28 mouse cellular contexts compared by ENCODE assay signal in the genomic region with DNA sequence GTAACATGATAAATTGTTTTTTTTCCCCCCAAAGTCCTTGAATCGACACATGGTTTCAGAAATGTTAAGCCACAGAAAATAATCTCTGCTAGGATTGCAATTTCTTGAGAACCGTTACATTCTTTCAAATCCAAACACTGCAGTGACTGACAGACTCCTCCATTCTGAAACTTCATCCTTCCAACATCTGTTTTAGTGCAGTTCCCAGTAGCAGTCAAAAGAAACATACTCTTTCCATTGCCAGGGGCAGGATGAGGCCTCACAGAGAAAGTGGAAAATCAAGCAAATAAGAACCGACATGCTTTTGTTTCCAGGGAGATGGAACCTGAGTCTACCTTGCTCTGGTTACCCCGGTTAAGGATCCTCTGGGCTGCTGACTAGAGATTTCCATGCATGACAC.
DNase-seq lines count a peak whose midpoint lies in the region; ATAC-seq and TF ChIP-seq lines count a peak whose summit lies in the region.
"Had no signal": no experiment of that assay in that cellular context is flagged by ENCODE, and none has a peak within 500 bp of the region (broad histone marks: within the 10 kb centered on the region; RNA-seq: fewer than 3 reads in every experiment).

No protein-coding gene starts in this region.

- H3K27ac ChIP-seq in limb, embryonic 13.5 days: 0 out of 2 replicates have a peak overlapping the region, but pooled peaks have one; percentile 39
- no peak overlapping the region for H3K27ac ChIP-seq in limb, embryonic 10.5 days
- H3K27ac ChIP-seq in embryonic facial prominence, embryonic 13.5 days: peak overlapping the region; percentile 82
- peak overlapping the region; percentile 44; the same call in 1 of the 2 replicates for H3K27ac ChIP-seq in limb, embryonic 14.5 days (replicated peaks; ENCODE audit: low read depth, low read length)
- no peak overlapping the region for H3K27ac ChIP-seq in hindbrain, embryonic 11.5 days (ENCODE audit: low read depth, low read length)
- H3K27ac ChIP-seq: hindbrain, embryonic 12.5 days; hindbrain, postnatal 0 days; intestine, embryonic 15.5 days; liver, embryonic 15.5 days; midbrain, embryonic 12.5 days; neural tube, embryonic 13.5 days had no signal

- H3K4me2 ChIP-seq in limb, embryonic 13.5 days (replicated peaks): no peak overlapping the region
- H3K4me2 ChIP-seq in embryonic facial prominence, embryonic 13.5 days: no peak overlapping the region; the same call in 1 of the 2 replicates
- no peak overlapping the region for H3K4me2 ChIP-seq in limb, embryonic 14.5 days (replicated peaks; ENCODE audit: low read depth, low read length, severe bottlenecking)
- no peak overlapping the region for H3K4me2 ChIP-seq in hindbrain, embryonic 11.5 days (replicated peaks; ENCODE audit: low read depth, low read length)
- H3K4me2 ChIP-seq: hindbrain, embryonic 12.5 days; intestine, embryonic 15.5 days; liver, embryonic 15.5 days; lung, embryonic 14.5 days; midbrain, embryonic 12.5 days; neural tube, embryonic 13.5 days had no signal

- H3K9ac ChIP-seq in limb, embryonic 13.5 days: no peak overlapping the region
- H3K9ac ChIP-seq in embryonic facial prominence, embryonic 13.5 days: no peak overlapping the region
- H3K9ac ChIP-seq in limb, embryonic 14.5 days (ENCODE audit: low read depth, low read length, severe bottlenecking): no peak overlapping the region
- H3K9ac ChIP-seq in hindbrain, embryonic 11.5 days (ENCODE audit: low read depth, low read length): no peak overlapping the region
- H3K9ac ChIP-seq: hindbrain, embryonic 12.5 days; intestine, embryonic 15.5 days; liver, embryonic 15.5 days; lung, embryonic 14.5 days; midbrain, embryonic 12.5 days; neural tube, embryonic 13.5 days had no signal

- H3K4me3 ChIP-seq in limb, embryonic 13.5 days: no peak overlapping the region
- no peak overlapping the region for H3K4me3 ChIP-seq in limb, embryonic 10.5 days
- no peak overlapping the region for H3K4me3 ChIP-seq in embryonic facial prominence, embryonic 13.5 days
- H3K4me3 ChIP-seq in limb, embryonic 14.5 days (replicated peaks; ENCODE audit: low read length): no peak overlapping the region
- H3K4me3 ChIP-seq in hindbrain, embryonic 11.5 days (ENCODE audit: low read depth, low read length): no peak overlapping the region
- H3K4me3 ChIP-seq: hindbrain, embryonic 12.5 days; intestine, embryonic 15.5 days; liver, embryonic 15.5 days; midbrain, embryonic 12.5 days; myocyte; neural tube, embryonic 13.5 days had no signal

- H3K9me3 ChIP-seq in limb, embryonic 13.5 days: no peaks in the 10 kb centered on the region
- no peaks in the 10 kb centered on the region for H3K9me3 ChIP-seq in limb, embryonic 10.5 days (replicated peaks)
- H3K9me3 ChIP-seq in embryonic facial prominence, embryonic 13.5 days: no peaks in the 10 kb centered on the region
- H3K9me3 ChIP-seq in limb, embryonic 14.5 days (ENCODE audit: control insufficient read depth, low read length): no peaks in the 10 kb centered on the region
- H3K9me3 ChIP-seq in hindbrain, embryonic 11.5 days (ENCODE audit: control insufficient read depth, low read length): no peaks in the 10 kb centered on the region
- H3K9me3 ChIP-seq: hindbrain, embryonic 12.5 days; intestine, embryonic 15.5 days; liver, embryonic 15.5 days; midbrain, embryonic 12.5 days; neural tube, embryonic 13.5 days had no signal

- no peaks in the 10 kb centered on the region for H3K36me3 ChIP-seq in limb, embryonic 13.5 days
- H3K36me3 ChIP-seq in limb, embryonic 10.5 days: no peaks in the 10 kb centered on the region
- peaks cover 5% of the 10 kb centered on the region; the same call in 1 of the 2 replicates for H3K36me3 ChIP-seq in embryonic facial prominence, embryonic 13.5 days
- no peaks in the 10 kb centered on the region for H3K36me3 ChIP-seq in limb, embryonic 14.5 days (ENCODE audit: control insufficient read depth, insufficient read depth, low read length)
- no peaks in the 10 kb centered on the region for H3K36me3 ChIP-seq in hindbrain, embryonic 11.5 days (ENCODE audit: control insufficient read depth, insufficient read depth, low read length)
- H3K36me3 ChIP-seq: hindbrain, embryonic 12.5 days; intestine, embryonic 15.5 days; liver, embryonic 15.5 days; midbrain, embryonic 12.5 days; neural tube, embryonic 13.5 days had no signal

- no peak for DNase-seq in limb, embryonic 10.5 days (ENCODE audit: low spot score)
- peak; percentile 34 for DNase-seq in embryo, embryonic 11 days
- DNase-seq in limb, embryonic 14.5 days (ENCODE audit: low spot score): peak; percentile 33
- no peak for DNase-seq in frontal cortex, postnatal 25 days (ENCODE audit: low spot score in 2 of 2)
- DNase-seq in hindbrain, embryonic 11.5 days (ENCODE audit: low spot score): no peak
- no peak for DNase-seq in lung, postnatal 25 days (ENCODE audit: low spot score)
- DNase-seq: adrenal gland, adult 8-10 months; cerebellum, adult 8-10 months; cerebellum, postnatal 25 days; gastrocnemius, postnatal 14 days; kidney, adult 2 months; layer of hippocampus, postnatal 36 days; left cerebral cortex, postnatal 4 days; lung, embryonic 14.5 days; lung, postnatal 36 days; right cerebral cortex, postnatal 25 days; thymus, adult 2 months; thymus, postnatal 36 days had no signal

- WGBS in limb, embryonic 13.5 days: 39% methylated on average over 4 of the region's 4 CpGs
- WGBS in limb, embryonic 10.5 days: 70% methylated on average over 4 of the region's 4 CpGs
- WGBS in embryonic facial prominence, embryonic 13.5 days: 3% methylated on average over 4 of the region's 4 CpGs
- 38% methylated on average over 4 of the region's 4 CpGs for WGBS in limb, embryonic 14.5 days
- 55% methylated on average over 4 of the region's 4 CpGs for WGBS in hindbrain, embryonic 11.5 days

- peaks cover 19% of the 10 kb centered on the region for H3K4me1 ChIP-seq in limb, embryonic 13.5 days
- H3K4me1 ChIP-seq in limb, embryonic 10.5 days: peaks cover 14% of the 10 kb centered on the region
- H3K4me1 ChIP-seq in embryonic facial prominence, embryonic 13.5 days: peaks cover 21% of the 10 kb centered on the region
- H3K4me1 ChIP-seq in limb, embryonic 14.5 days (ENCODE audit: control insufficient read depth, insufficient read depth, low read length): no peaks in the 10 kb centered on the region
- no peaks in the 10 kb centered on the region for H3K4me1 ChIP-seq in hindbrain, embryonic 11.5 days (replicated peaks; ENCODE audit: control insufficient read depth, insufficient read depth, low read length)
- H3K4me1 ChIP-seq: intestine, embryonic 15.5 days; liver, embryonic 15.5 days; midbrain, embryonic 12.5 days; neural tube, embryonic 13.5 days had no signal

- no peak for TF ChIP-seq POLR2A in limb, embryonic 14.5 days (IDR thresholded peaks at IDR 0.05; ENCODE audit: borderline replicate concordance, extremely low read depth, insufficient read depth, insufficient read length)

- peak; percentile 72; the same call in 1 of the 2 replicates for ATAC-seq in limb, embryonic 13.5 days (ENCODE audit: low FRiP score, low read depth)
- ATAC-seq in embryonic facial prominence, embryonic 13.5 days (ENCODE audit: insufficient number of reproducible peaks, insufficient read depth, low FRiP score, low TSS enrichment, low read depth): peak; percentile 76
- ATAC-seq in limb, embryonic 14.5 days (ENCODE audit: low FRiP score, low read depth): peak; percentile 87; the same call in 1 of the 2 replicates
- ATAC-seq in hindbrain, embryonic 11.5 days (ENCODE audit: low FRiP score): no peak
- ATAC-seq: forebrain, embryonic 14.5 days; hindbrain, postnatal 0 days; intestine, embryonic 15.5 days had no signal

- no peaks in the 10 kb centered on the region for H3K27me3 ChIP-seq in limb, embryonic 13.5 days
- no peaks in the 10 kb centered on the region for H3K27me3 ChIP-seq in limb, embryonic 10.5 days (ENCODE audit: low read depth, poor library complexity, severe bottlenecking)
- no peaks in the 10 kb centered on the region for H3K27me3 ChIP-seq in embryonic facial prominence, embryonic 13.5 days
- no peaks in the 10 kb centered on the region for H3K27me3 ChIP-seq in limb, embryonic 14.5 days (ENCODE audit: control insufficient read depth, insufficient read depth, low read length)
- H3K27me3 ChIP-seq in hindbrain, embryonic 11.5 days (ENCODE audit: control insufficient read depth, insufficient read depth, low read length): no peaks in the 10 kb centered on the region
- H3K27me3 ChIP-seq: hindbrain, embryonic 12.5 days; intestine, embryonic 15.5 days; liver, embryonic 15.5 days; midbrain, embryonic 12.5 days; neural tube, embryonic 13.5 days had no signal

Comparison
In these comparisons a context has a peak if more than half of its experiments do, and no peak if none do; other contexts are left out.
1. H3K27ac ChIP-seq: peak in limb, embryonic 13.5 days (single experiment), embryonic facial prominence, embryonic 13.5 days (single experiment) and limb, embryonic 14.5 days (single experiment); none in limb, embryonic 10.5 days (single experiment) and hindbrain, embryonic 11.5 days (single experiment).
2. DNase-seq: peak in embryo, embryonic 11 days (single experiment) and limb, embryonic 14.5 days (single experiment); none in limb, embryonic 10.5 days (single experiment), frontal cortex, postnatal 25 days (0 of 2), hindbrain, embryonic 11.5 days (single experiment) and lung, postnatal 25 days (single experiment).